ENCODE assay signal across 12 mouse cellular contexts in genomic region chr3:60878880-60879279, GRCm38 (mm10).
"Had no signal": no experiment of that assay in that cellular context is flagged by ENCODE, and none has a peak within 500 bp of the region (broad histone marks: within the 10 kb centered on the region; RNA-seq: fewer than 3 reads in every experiment).

No protein-coding gene starts in this region.

- H3K9me3 ChIP-seq: liver, embryonic 13.5 days had no signal

- H3K36me3 ChIP-seq: liver, embryonic 13.5 days had no signal

- H3K4me2 ChIP-seq: liver, embryonic 13.5 days; midbrain, embryonic 11.5 days had no signal

- DNase-seq: kidney, postnatal 36 days; layer of hippocampus, postnatal 36 days; liver, embryonic 13.5 days; lung, adult 2 months; lung, postnatal 14 days; lung, postnatal 4 days; midbrain, embryonic 14.5 days; thymus, adult 2 months; thymus, postnatal 14 days; thymus, postnatal 4 days had no signal

- H3K27me3 ChIP-seq: liver, embryonic 13.5 days had no signal

- H3K4me1 ChIP-seq: liver, embryonic 13.5 days had no signal

- H3K4me3 ChIP-seq: left cerebral cortex, adult 2 months; liver, embryonic 13.5 days had no signal

- H3K9ac ChIP-seq: liver, embryonic 13.5 days had no signal

- H3K27ac ChIP-seq: left cerebral cortex, adult 2 months; liver, embryonic 13.5 days had no signal
